Mouse (Mus musculus) ES-Bruce4 (cell line): ENCODE data around the gene Ifnb1. TPM values are rescaled to one million over a fixed set of nuclear protein-coding genes. Genes with fewer than 3 reads are reported as not detected.

Source experiments
- H3K27ac ChIP-seq: 2 replicates; pipeline ENCODE4 v1.5.1; 2012; ENCODE audit warnings: low read length, inconsistent platforms; ENCODE audit not compliant: insufficient read depth
- H3K27me3 ChIP-seq: 2 replicates; pipeline ENCODE4 v1.6.1; 2012; ENCODE audit warnings: mild to moderate bottlenecking, low read length, inconsistent platforms; ENCODE audit not compliant: control insufficient read depth, poor library complexity, insufficient read depth, severe bottlenecking
- H3K36me3 ChIP-seq: 2 replicates; pipeline ENCODE4 v1.6.1; 2012; ENCODE audit warnings: inconsistent platforms, mild to moderate bottlenecking, low read length, moderate library complexity; ENCODE audit not compliant: control insufficient read depth, poor library complexity, insufficient read depth, severe bottlenecking
- H3K4me1 ChIP-seq: one replicate; pipeline ENCODE4 v1.8.1; 2011; ENCODE audit warnings: low read length; ENCODE audit not compliant: control insufficient read depth, insufficient read depth
- H3K4me3 ChIP-seq: 2 replicates; pipeline ENCODE4 v1.5.1; 2011; ENCODE audit warnings: low read depth, mild to moderate bottlenecking, low read length
- H3K9ac ChIP-seq: 2 replicates; pipeline ENCODE4 v1.6.1; 2012; ENCODE audit warnings: low read depth, mild to moderate bottlenecking, inconsistent platforms; ENCODE audit not compliant: poor library complexity, severe bottlenecking
- H3K9me3 ChIP-seq: replicated peaks from 2 replicates; pipeline ENCODE4 v1.6.1; 2012; ENCODE audit warnings: mild to moderate bottlenecking, low read length, inconsistent platforms; ENCODE audit not compliant: control insufficient read depth, poor library complexity, insufficient read depth, severe bottlenecking
- CTCF ChIP-seq: IDR thresholded peaks from one replicate; pipeline ENCODE4 v1.8.1; 2011; ENCODE audit warnings: low read depth, low read length
- EP300 ChIP-seq: IDR thresholded peaks from 2 replicates; pipeline ENCODE4 v1.6.1; 2011; ENCODE audit warnings: low read depth, low read length; ENCODE audit not compliant: insufficient read depth
- POLR2A ChIP-seq: IDR thresholded peaks from one replicate; pipeline ENCODE4 v1.8.1; 2011; ENCODE audit warnings: low read length; ENCODE audit not compliant: insufficient read depth
- polyA plus RNA-seq: library from polyadenylated mRNA; stranded (reverse); fragments of >200 nt; gene quantifications from 2 replicates; pipeline ENCODE4 v1.2.4, GENCODE M21; 2011; ENCODE audit warnings: low read depth; ENCODE audit not compliant: missing spikeins, insufficient read depth, insufficient read length

The Ifnb1 gene
- polyA plus RNA-seq, 1 experiment, result not detected

- Histone ChIP-seq H3K9ac (no peak overlapping the region), H3K4me1 (no peaks in the 10 kb centered on the region), H3K9me3 (no peaks in the 10 kb centered on the region), H3K36me3 (no peaks in the 10 kb centered on the region), H3K27me3 (no peaks in the 10 kb centered on the region), H3K27ac (no peak overlapping the region), H3K4me3 (no peak overlapping the region)
- TF ChIP-seq EP300, result no peak
- TF ChIP-seq POLR2A, result no peak
- TF ChIP-seq CTCF, result peak; percentile 12
Observed at GRCm38 (mm10) chr4:88543649-88544234, 21.2 kb upstream of the Ifnb1 start.

GRCm38 (mm10) chr4:88537328-88537727 is 14.8 kb upstream of the Ifnb1 start:
- no peaks in the 10 kb centered on the region for H3K36me3 ChIP-seq
- H3K4me3 ChIP-seq, result no peak overlapping the region
- no peaks in the 10 kb centered on the region for H3K27me3 ChIP-seq
- no peak for TF ChIP-seq CTCF
- TF ChIP-seq POLR2A, result no peak
- no peak for TF ChIP-seq EP300
- H3K27ac ChIP-seq, result no peak overlapping the region
- no peaks in the 10 kb centered on the region for H3K4me1 ChIP-seq
- H3K9ac ChIP-seq, result no peak overlapping the region
- no peaks in the 10 kb centered on the region for H3K9me3 ChIP-seq

GRCm38 (mm10) chr4:88536640-88537039 is 14.1 kb upstream of the Ifnb1 start:
- no peaks in the 10 kb centered on the region for H3K4me1 ChIP-seq
- no peak overlapping the region for H3K4me3 ChIP-seq
- H3K36me3 ChIP-seq, result no peaks in the 10 kb centered on the region
- H3K9ac ChIP-seq, result no peak overlapping the region
- no peaks in the 10 kb centered on the region for H3K9me3 ChIP-seq
- no peak overlapping the region for H3K27ac ChIP-seq
- H3K27me3 ChIP-seq, result no peaks in the 10 kb centered on the region
- TF ChIP-seq EP300 (no peak), CTCF (no peak), POLR2A (no peak)

- Histone ChIP-seq H3K27ac (no peak overlapping the region), H3K9ac (no peak overlapping the region), H3K4me3 (no peak overlapping the region), H3K27me3 (no peaks in the 10 kb centered on the region), H3K4me1 (no peaks in the 10 kb centered on the region), H3K36me3 (no peaks in the 10 kb centered on the region), H3K9me3 (no peaks in the 10 kb centered on the region)
- TF ChIP-seq CTCF (no peak), POLR2A (no peak), EP300 (no peak)
Observed at GRCm38 (mm10) chr4:88535742-88536141, 13.2 kb upstream of the Ifnb1 start.

DNA sequence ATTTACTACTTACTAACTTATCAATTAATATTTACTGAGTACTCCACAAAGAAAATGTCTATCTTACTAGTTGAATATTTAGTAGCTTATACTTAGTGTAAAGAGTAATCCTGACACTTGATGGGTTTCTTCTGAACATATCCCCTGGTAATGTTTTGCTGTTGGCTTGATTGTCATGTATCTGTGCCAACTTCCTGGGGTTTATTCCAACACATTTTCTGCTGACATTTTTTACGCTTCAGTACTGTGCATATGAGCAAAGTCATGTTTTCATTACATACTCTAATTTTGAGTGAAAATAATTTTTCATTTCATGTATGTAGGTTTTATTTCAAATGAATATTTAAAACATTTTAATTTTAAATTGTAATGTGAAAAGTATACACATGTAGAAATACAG is 12.3 kb upstream of the Ifnb1 start:
- H3K27me3 ChIP-seq, result no peaks in the 10 kb centered on the region
- no peak overlapping the region for H3K27ac ChIP-seq
- no peaks in the 10 kb centered on the region for H3K9me3 ChIP-seq
- no peaks in the 10 kb centered on the region for H3K4me1 ChIP-seq
- TF ChIP-seq CTCF (no peak), POLR2A (no peak), EP300 (no peak)
- no peaks in the 10 kb centered on the region for H3K36me3 ChIP-seq
- H3K4me3 ChIP-seq, result no peak overlapping the region
- no peak overlapping the region for H3K9ac ChIP-seq

GRCm38 (mm10) chr4:88533499-88533898 is 10.9 kb upstream of the Ifnb1 start:
- no peaks in the 10 kb centered on the region for H3K27me3 ChIP-seq
- no peak overlapping the region for H3K27ac ChIP-seq
- no peaks in the 10 kb centered on the region for H3K4me1 ChIP-seq
- H3K4me3 ChIP-seq, result no peak overlapping the region
- H3K36me3 ChIP-seq, result no peaks in the 10 kb centered on the region
- TF ChIP-seq CTCF (no peak), EP300 (no peak), POLR2A (no peak)
- no peaks in the 10 kb centered on the region for H3K9me3 ChIP-seq
- no peak overlapping the region for H3K9ac ChIP-seq
